Mouse (Mus musculus): ENCODE data around the gene Rab3ip.

DNA sequence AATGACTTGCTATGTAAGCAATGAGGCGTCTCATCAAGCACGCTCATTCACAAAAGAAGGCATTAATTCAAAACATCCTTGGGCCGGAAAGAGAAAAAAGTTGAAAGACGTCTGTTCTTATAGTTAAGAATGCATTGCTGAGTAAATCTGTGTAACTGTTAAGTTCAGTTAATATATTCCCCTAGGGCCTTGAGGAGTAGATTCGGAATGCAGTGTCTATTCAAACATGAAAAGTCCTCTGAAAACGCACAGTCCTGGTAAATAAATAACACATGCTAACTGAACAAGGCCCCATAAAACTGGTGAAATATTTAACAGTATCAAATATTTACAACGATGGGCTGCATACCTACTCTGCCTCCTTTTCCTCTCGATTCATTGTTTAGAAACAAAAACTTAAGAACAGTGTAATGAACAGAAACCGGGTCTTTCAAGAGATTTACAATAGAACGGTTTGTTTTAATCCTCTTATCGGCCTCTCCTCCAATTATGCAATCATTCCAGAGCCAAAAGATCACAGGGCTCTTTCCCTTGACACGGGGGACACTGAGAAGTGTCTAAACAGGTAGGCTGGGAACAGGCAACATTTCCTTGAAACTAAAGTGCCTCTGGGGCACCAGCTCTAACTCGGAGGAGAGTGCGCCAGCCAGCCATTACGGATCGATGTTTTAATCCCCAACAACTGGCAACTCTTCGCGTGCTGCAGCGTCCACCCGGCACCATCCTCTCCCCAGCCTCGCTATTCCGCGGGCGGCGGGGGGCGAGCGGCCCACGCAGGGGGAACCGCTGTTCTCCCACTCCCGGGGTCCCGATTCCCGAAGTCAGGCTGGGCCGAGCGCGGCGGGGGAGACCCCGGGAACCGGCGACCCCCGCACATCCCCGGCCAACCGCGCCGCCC lies 1.2 kb downstream of the Rab3ip start:
- no peak for TF ChIP-seq CTCF (IDR thresholded peaks at IDR 0.05; ENCODE audit: low read depth)
- TF ChIP-seq EP300 (IDR thresholded peaks at IDR 0.05; ENCODE audit: low read depth) = no peak
